In genomic region chr13:58007256-58008037, GRCm38 (mm10) we compare ENCODE assay signal across 11 mouse cellular contexts.
DNase-seq lines count a peak whose midpoint lies in the region; ATAC-seq and TF ChIP-seq lines count a peak whose summit lies in the region.
"Had no signal": no experiment of that assay in that cellular context is flagged by ENCODE, and none has a peak within 500 bp of the region (broad histone marks: within the 10 kb centered on the region; RNA-seq: fewer than 3 reads in every experiment).

No protein-coding gene starts in this region.

- H3K9ac ChIP-seq in intestine, embryonic 15.5 days, result no peak overlapping the region
- H3K9ac ChIP-seq in intestine, postnatal 0 days (ENCODE audit: low read depth, low read length), result no peak overlapping the region
- H3K9ac ChIP-seq: hindbrain, embryonic 15.5 days; midbrain, embryonic 15.5 days had no signal

- no peak overlapping the region for H3K4me2 ChIP-seq in intestine, embryonic 15.5 days (replicated peaks)
- H3K4me2 ChIP-seq in intestine, postnatal 0 days (replicated peaks; ENCODE audit: low read depth), result no peak overlapping the region
- H3K4me2 ChIP-seq: hindbrain, embryonic 15.5 days; midbrain, embryonic 15.5 days had no signal

- WGBS in intestine, embryonic 15.5 days, result 53% methylated on average over 16 of the region's 16 CpGs
- 54% methylated on average over 16 of the region's 16 CpGs for WGBS in intestine, postnatal 0 days

- no peaks in the 10 kb centered on the region for H3K36me3 ChIP-seq in intestine, embryonic 15.5 days
- no peaks in the 10 kb centered on the region for H3K36me3 ChIP-seq in intestine, postnatal 0 days (ENCODE audit: control insufficient read depth, insufficient read depth)
- H3K36me3 ChIP-seq: midbrain, embryonic 15.5 days had no signal

- peak overlapping the region; percentile 22; the same call in 1 of the 2 replicates for H3K27ac ChIP-seq in intestine, embryonic 15.5 days
- no peak overlapping the region for H3K27ac ChIP-seq in intestine, postnatal 0 days (ENCODE audit: low read depth, low read length)
- H3K27ac ChIP-seq: hindbrain, embryonic 15.5 days; midbrain, embryonic 15.5 days had no signal

- H3K4me1 ChIP-seq in intestine, embryonic 15.5 days (replicated peaks), result peaks cover 4% of the 10 kb centered on the region; the same call in 1 of the 2 replicates
- no peaks in the 10 kb centered on the region for H3K4me1 ChIP-seq in intestine, postnatal 0 days (replicated peaks; ENCODE audit: control insufficient read depth, insufficient read depth, low read length)
- H3K4me1 ChIP-seq: hindbrain, embryonic 15.5 days; midbrain, embryonic 15.5 days had no signal

- ATAC-seq in intestine, embryonic 15.5 days, result 0 out of 2 replicates have a peak, but pooled peaks have one; percentile 44
- no peak for ATAC-seq in intestine, postnatal 0 days
- ATAC-seq in megakaryocyte-erythroid progenitor cell, adult 5-6 weeks (replicated peaks; ENCODE audit: low FRiP score, low TSS enrichment, poor library complexity, severe bottlenecking), result no peak
- ATAC-seq: midbrain, embryonic 15.5 days had no signal

- H3K4me3 ChIP-seq in intestine, embryonic 15.5 days (replicated peaks), result no peak overlapping the region
- H3K4me3 ChIP-seq in intestine, postnatal 0 days (ENCODE audit: low read depth, low read length), result no peak overlapping the region
- H3K4me3 ChIP-seq: hindbrain, embryonic 15.5 days; midbrain, embryonic 15.5 days had no signal

- H3K27me3 ChIP-seq in intestine, embryonic 15.5 days (replicated peaks), result no peaks in the 10 kb centered on the region
- no peaks in the 10 kb centered on the region for H3K27me3 ChIP-seq in intestine, postnatal 0 days (replicated peaks; ENCODE audit: control insufficient read depth, insufficient read depth, low read length)
- H3K27me3 ChIP-seq: CH12.LX; hindbrain, embryonic 15.5 days; midbrain, embryonic 15.5 days had no signal

- no peak for TF ChIP-seq CTCF in intestine, postnatal 0 days (IDR thresholded peaks at IDR 0.05; ENCODE audit: low read depth)

- DNase-seq in adrenal gland, postnatal 36 days, result peak; percentile 67 to 78
- peak; percentile 46 for DNase-seq in kidney, postnatal 10 days
- DNase-seq in mesoderm, embryonic 11.5 days (ENCODE audit: low read depth, low spot score), result peak; percentile 37
- DNase-seq in spleen, adult 18-20 months, result no peak
- no peak for DNase-seq in left cerebral cortex, adult 18-20 months (ENCODE audit: low spot score in 2 of 2)

- H3K9me3 ChIP-seq in intestine, embryonic 15.5 days, result no peaks in the 10 kb centered on the region
- H3K9me3 ChIP-seq in intestine, postnatal 0 days (ENCODE audit: control insufficient read depth), result no peaks in the 10 kb centered on the region
- H3K9me3 ChIP-seq: hindbrain, embryonic 15.5 days; midbrain, embryonic 15.5 days had no signal

Comparison
In these comparisons a context has a peak if more than half of its experiments do, and no peak if none do; other contexts are left out.
1. DNase-seq: peak in adrenal gland, postnatal 36 days (2 of 2), kidney, postnatal 10 days (single experiment) and mesoderm, embryonic 11.5 days (single experiment); none in spleen, adult 18-20 months (0 of 2) and left cerebral cortex, adult 18-20 months (0 of 2).